21 mouse cellular contexts compared by ENCODE assay signal in genomic region chr9:45768421-45768820, GRCm38 (mm10).
A peak's percentile ranks its signal among the peaks of the same experiment; 100 is the strongest.
DNase-seq lines count a peak whose midpoint lies in the region; ATAC-seq and TF ChIP-seq lines count a peak whose summit lies in the region.
"Had no signal": no experiment of that assay in that cellular context is flagged by ENCODE, and none has a peak within 500 bp of the region (broad histone marks: within the 10 kb centered on the region; RNA-seq: fewer than 3 reads in every experiment).

No protein-coding gene starts in this region.

- no peak overlapping the region for H3K4me2 ChIP-seq in kidney, postnatal 0 days (ENCODE audit: low read length)
- no peak overlapping the region for H3K4me2 ChIP-seq in forebrain, embryonic 13.5 days
- H3K4me2 ChIP-seq: heart, embryonic 13.5 days; hindbrain, embryonic 13.5 days had no signal

- H3K27ac ChIP-seq in kidney, postnatal 0 days: no peak overlapping the region
- no peak overlapping the region for H3K27ac ChIP-seq in forebrain, embryonic 13.5 days
- H3K27ac ChIP-seq: embryonic facial prominence, embryonic 10.5 days; gastrocnemius, adult 2 months; heart, embryonic 13.5 days; hindbrain, embryonic 13.5 days; hindbrain, postnatal 0 days had no signal

- H3K36me3 ChIP-seq in kidney, postnatal 0 days (ENCODE audit: insufficient read depth, low read length): peaks cover 24% of the 10 kb centered on the region
- peaks cover 23% of the 10 kb centered on the region for H3K36me3 ChIP-seq in E14TG2a.4 (ENCODE audit: insufficient read depth, low read length)
- peaks cover 52% of the 10 kb centered on the region for H3K36me3 ChIP-seq in forebrain, embryonic 13.5 days (ENCODE audit: poor library complexity, severe bottlenecking)

- TF ChIP-seq CTCF in kidney, postnatal 0 days (IDR thresholded peaks at IDR 0.05; ENCODE audit: low read depth): no peak
- TF ChIP-seq CTCF in E14TG2a.4 (conservative IDR thresholded peaks at IDR 0.05; ENCODE audit: low read length): no peak

- no peak overlapping the region for H3K4me3 ChIP-seq in kidney, postnatal 0 days (replicated peaks; ENCODE audit: low read depth, low read length)
- peak overlapping the region; percentile 73 for H3K4me3 ChIP-seq in E14TG2a.4 (replicated peaks; ENCODE audit: low read length)
- H3K4me3 ChIP-seq in forebrain, embryonic 13.5 days: no peak overlapping the region
- H3K4me3 ChIP-seq: embryonic facial prominence, embryonic 10.5 days; gastrocnemius, adult 2 months; heart, embryonic 13.5 days; hindbrain, embryonic 13.5 days had no signal

- no peaks in the 10 kb centered on the region for H3K9me3 ChIP-seq in kidney, postnatal 0 days (replicated peaks; ENCODE audit: low read length)
- H3K9me3 ChIP-seq in E14TG2a.4 (ENCODE audit: low read length): no peaks in the 10 kb centered on the region
- H3K9me3 ChIP-seq in forebrain, embryonic 13.5 days (replicated peaks): no peaks in the 10 kb centered on the region
- H3K9me3 ChIP-seq: embryonic facial prominence, embryonic 10.5 days; heart, embryonic 13.5 days; hindbrain, embryonic 13.5 days had no signal

- peak; percentile 23 for DNase-seq in kidney, postnatal 0 days (ENCODE audit: low spot score)
- DNase-seq in kidney, postnatal 25 days: no peak
- DNase-seq in ES-CJ7 (ENCODE audit: low read depth, low spot score) (peak; percentile 85), ZHBTc4 (ENCODE audit: low read depth, low spot score) (peak; percentile 90)
- DNase-seq in cerebellum, adult 11-12 months: no peak
- DNase-seq in urinary bladder, adult 2 months (ENCODE audit: low spot score): no peak
- DNase-seq: adrenal gland, postnatal 10 days; cerebellum, adult 18-20 months; cerebellum, postnatal 10 days; gastrocnemius, adult 2 months; gastrocnemius, postnatal 25 days; heart, postnatal 36 days had no signal

- no peaks in the 10 kb centered on the region for H3K4me1 ChIP-seq in kidney, postnatal 0 days (replicated peaks; ENCODE audit: insufficient read depth, low read length)
- peaks cover 25% of the 10 kb centered on the region for H3K4me1 ChIP-seq in E14TG2a.4 (replicated peaks; ENCODE audit: low read depth, low read length)
- no peaks in the 10 kb centered on the region for H3K4me1 ChIP-seq in forebrain, embryonic 13.5 days

- H3K27me3 ChIP-seq in kidney, postnatal 0 days (ENCODE audit: insufficient read depth, low read length): no peaks in the 10 kb centered on the region
- H3K27me3 ChIP-seq in E14TG2a.4 (ENCODE audit: insufficient read depth, low read length): no peaks in the 10 kb centered on the region
- H3K27me3 ChIP-seq in forebrain, embryonic 13.5 days: no peaks in the 10 kb centered on the region
- H3K27me3 ChIP-seq: CH12.LX; heart, embryonic 13.5 days; hindbrain, embryonic 13.5 days; Patski had no signal

- ATAC-seq in kidney, postnatal 0 days (replicated peaks; ENCODE audit: low FRiP score, low read depth): no peak
- ATAC-seq in forebrain, embryonic 13.5 days: no peak
- ATAC-seq: forebrain, embryonic 14.5 days; hindbrain, postnatal 0 days; Patski had no signal

- 74% methylated on average over 18 of the region's 18 CpGs for WGBS in kidney, postnatal 0 days
- WGBS in forebrain, embryonic 13.5 days: 88% methylated on average over 18 of the region's 18 CpGs

- H3K9ac ChIP-seq in kidney, postnatal 0 days (ENCODE audit: low read depth, low read length): no peak overlapping the region
- H3K9ac ChIP-seq in forebrain, embryonic 13.5 days: no peak overlapping the region
- H3K9ac ChIP-seq: heart, embryonic 13.5 days; hindbrain, embryonic 13.5 days had no signal

Comparison
In these comparisons a context has a peak if more than half of its experiments do, and no peak if none do; other contexts are left out.
1. DNase-seq: peak in kidney, postnatal 0 days (single experiment), ES-CJ7 (single experiment) and ZHBTc4 (single experiment); none in kidney, postnatal 25 days (0 of 2), cerebellum, adult 11-12 months (single experiment) and urinary bladder, adult 2 months (single experiment).